Mouse (Mus musculus): ENCODE measurements at regions not wholly inside any gene's neighbourhood (a gene's known extent, or its start where the extent isn't known, plus 50 kb on each side); places are given as distances from the start of the nearest gene placed in this dataset.

GRCm38 (mm10) chr5:39832565-39832964, 77.3 kb upstream of the Hs3st1 start:
- H3K9me3 ChIP-seq (replicated peaks; ENCODE audit: control insufficient read depth, insufficient read depth, low read length, poor library complexity, severe bottlenecking): no peaks in the 10 kb centered on the region
- no peak overlapping the region for H3K9ac ChIP-seq (ENCODE audit: low read depth, poor library complexity, severe bottlenecking)
- no peaks in the 10 kb centered on the region for H3K27me3 ChIP-seq (ENCODE audit: control insufficient read depth, insufficient read depth, low read length, poor library complexity, severe bottlenecking)
- no peak overlapping the region for H3K4me3 ChIP-seq (ENCODE audit: low read depth, low read length)
- no peaks in the 10 kb centered on the region for H3K36me3 ChIP-seq (ENCODE audit: control insufficient read depth, insufficient read depth, low read length, poor library complexity, severe bottlenecking)
- no peaks in the 10 kb centered on the region for H3K4me1 ChIP-seq (ENCODE audit: control insufficient read depth, insufficient read depth, low read length)
- TF ChIP-seq CTCF (IDR thresholded peaks at IDR 0.05; ENCODE audit: low read depth, low read length) (no peak), EP300 (IDR thresholded peaks at IDR 0.05; ENCODE audit: insufficient read depth, low read depth, low read length) (no peak), POLR2A (IDR thresholded peaks at IDR 0.05; ENCODE audit: insufficient read depth, low read length) (no peak)
- no peak overlapping the region for H3K27ac ChIP-seq (ENCODE audit: insufficient read depth, low read length)

GRCm38 (mm10) chr5:39824680-39825079, 69.4 kb upstream of the Hs3st1 start:
- H3K4me3 ChIP-seq (ENCODE audit: low read depth, low read length): no peak overlapping the region
- TF ChIP-seq CTCF (IDR thresholded peaks at IDR 0.05; ENCODE audit: low read depth, low read length): no peak
- no peak for TF ChIP-seq POLR2A (IDR thresholded peaks at IDR 0.05; ENCODE audit: insufficient read depth, low read length)
- no peak for TF ChIP-seq EP300 (IDR thresholded peaks at IDR 0.05; ENCODE audit: insufficient read depth, low read depth, low read length)

GRCm38 (mm10) chr5:39806643-39807042, 51.4 kb upstream of the Hs3st1 start:
- H3K9me3 ChIP-seq (replicated peaks; ENCODE audit: control insufficient read depth, insufficient read depth, low read length, poor library complexity, severe bottlenecking): 0 out of 2 replicates have a peak, but pooled peaks cover 4% of the 10 kb centered on the region
- H3K9ac ChIP-seq (ENCODE audit: low read depth, poor library complexity, severe bottlenecking): no peak overlapping the region
- H3K4me1 ChIP-seq (ENCODE audit: control insufficient read depth, insufficient read depth, low read length): no peaks in the 10 kb centered on the region
- no peaks in the 10 kb centered on the region for H3K36me3 ChIP-seq (ENCODE audit: control insufficient read depth, insufficient read depth, low read length, poor library complexity, severe bottlenecking)
- H3K27ac ChIP-seq (ENCODE audit: insufficient read depth, low read length): no peak overlapping the region
- H3K4me3 ChIP-seq (ENCODE audit: low read depth, low read length): no peak overlapping the region
- no peaks in the 10 kb centered on the region for H3K27me3 ChIP-seq (ENCODE audit: control insufficient read depth, insufficient read depth, low read length, poor library complexity, severe bottlenecking)
- TF ChIP-seq EP300 (IDR thresholded peaks at IDR 0.05; ENCODE audit: insufficient read depth, low read depth, low read length) (no peak), POLR2A (IDR thresholded peaks at IDR 0.05; ENCODE audit: insufficient read depth, low read length) (no peak), CTCF (IDR thresholded peaks at IDR 0.05; ENCODE audit: low read depth, low read length) (no peak)

More at GRCm38 (mm10) chr5:39824680-39825079, 69.4 kb upstream of the Hs3st1 start:
- H3K27me3 ChIP-seq (ENCODE audit: control insufficient read depth, insufficient read depth, low read length, poor library complexity, severe bottlenecking): no peaks in the 10 kb centered on the region
- H3K9me3 ChIP-seq (replicated peaks; ENCODE audit: control insufficient read depth, insufficient read depth, low read length, poor library complexity, severe bottlenecking): no peaks in the 10 kb centered on the region
- no peaks in the 10 kb centered on the region for H3K4me1 ChIP-seq (ENCODE audit: control insufficient read depth, insufficient read depth, low read length)
- H3K9ac ChIP-seq (ENCODE audit: low read depth, poor library complexity, severe bottlenecking): no peak overlapping the region
- H3K36me3 ChIP-seq (ENCODE audit: control insufficient read depth, insufficient read depth, low read length, poor library complexity, severe bottlenecking): no peaks in the 10 kb centered on the region
- no peak overlapping the region for H3K27ac ChIP-seq (ENCODE audit: insufficient read depth, low read length)

Data from ES-Bruce4 (cell line).